Mouse (Mus musculus) CD4-positive helper T cell, adult 2 months (primary cell): Measurements from ENCODE around the gene Flot1.

Experiments
- DNase-seq: peaks from one replicate; pipeline ENCODE4 v3.0.0-alpha.2; 2012; ENCODE audit warnings: low read depth, missing footprints, low spot score

Flot1 gene

GRCm38 (mm10) chr17:35810900-35811648, 12.0 kb upstream of the Flot1 start:
- no peak for DNase-seq

GRCm38 (mm10) chr17:35812307-35812706, 10.7 kb upstream of the Flot1 start:
- DNase-seq, result no peak

- DNase-seq, result no peak
Measured at GRCm38 (mm10) chr17:35812736-35813135, 10.3 kb upstream of the Flot1 start.

- no peak for DNase-seq
Measured at GRCm38 (mm10) chr17:35813245-35813647, 9.8 kb upstream of the Flot1 start.

GRCm38 (mm10) chr17:35813653-35814052, 9.4 kb upstream of the Flot1 start:
- peak; percentile 45 for DNase-seq

DNA sequence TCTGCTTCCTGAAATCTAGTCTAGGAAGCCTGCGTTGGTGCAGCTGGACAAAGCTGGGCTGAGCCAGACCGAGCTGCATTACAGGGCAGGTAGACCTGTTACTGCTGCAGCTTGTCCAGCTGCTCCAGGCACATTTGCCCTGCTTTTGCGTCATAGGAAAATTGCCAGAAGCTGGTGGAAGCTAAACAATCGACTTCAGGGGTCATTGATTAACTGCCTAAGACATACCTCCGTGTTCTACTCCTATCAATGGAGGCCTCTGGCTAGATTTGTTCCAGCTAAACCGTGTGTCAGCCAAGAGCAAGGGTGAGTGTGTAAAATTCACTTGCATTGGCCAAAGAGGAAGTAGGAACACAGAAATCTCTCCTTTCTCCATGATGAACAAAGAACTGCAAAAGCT, 8.4 kb upstream of the Flot1 start:
- no peak for DNase-seq

- DNase-seq, result no peak
Measured at GRCm38 (mm10) chr17:35815836-35816235, 7.2 kb upstream of the Flot1 start.

DNA sequence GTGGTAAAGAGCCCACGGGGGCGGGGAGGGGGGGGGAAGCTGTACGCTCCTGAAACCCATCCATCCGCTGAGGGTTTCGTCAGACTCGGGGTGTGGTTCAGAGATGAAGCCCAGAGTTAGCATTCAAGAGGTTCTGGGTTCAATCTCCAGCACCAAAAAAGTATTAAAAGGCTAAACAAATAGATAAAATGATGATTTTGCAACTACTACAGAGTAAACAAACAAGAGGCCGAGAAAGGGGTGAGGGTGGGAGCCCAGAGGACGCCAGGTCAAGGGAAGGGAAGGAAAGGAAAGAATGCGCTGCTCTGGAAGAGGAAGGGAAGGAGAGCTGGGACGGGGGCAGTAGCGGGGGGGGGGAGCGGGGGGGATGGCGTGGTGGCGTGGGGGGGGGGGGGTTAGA, 6.3 kb upstream of the Flot1 start:
- no peak for DNase-seq

GRCm38 (mm10) chr17:35817226-35817625, 5.8 kb upstream of the Flot1 start:
- no peak for DNase-seq

DNA sequence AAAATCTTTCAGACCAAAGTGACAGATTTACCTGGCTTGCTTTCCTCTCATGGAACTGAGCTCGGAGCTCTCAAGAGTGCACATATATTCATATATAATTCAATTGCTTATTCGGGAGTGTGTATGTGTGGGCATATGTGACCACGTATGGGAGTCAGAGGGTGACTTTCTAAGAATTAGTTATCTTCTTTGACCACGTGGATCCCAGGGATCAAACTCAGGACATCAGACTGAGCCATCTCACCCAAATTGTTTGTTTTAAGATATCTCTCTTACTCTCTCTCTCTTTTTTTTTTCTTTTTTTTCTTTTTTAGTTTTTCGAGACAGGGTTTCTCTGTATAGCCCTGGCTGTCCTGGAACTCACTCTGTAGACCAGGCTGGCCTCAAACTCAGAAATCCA, 2.9 kb upstream of the Flot1 start:
- no peak for DNase-seq

GRCm38 (mm10) chr17:35821439-35822430, 1.3 kb upstream of the Flot1 start, which contains the start of gene Ier3:
Gene Ier3 (plus strand): TSS chr17:35821684.
- DNase-seq, result peak; percentile 59

GRCm38 (mm10) chr17:35822564-35822963, 466 bp upstream of the Flot1 start:
- no peak for DNase-seq

- no peak for DNase-seq
Measured at GRCm38 (mm10) chr17:35824402-35824801, 1.4 kb downstream of the Flot1 start.

GRCm38 (mm10) chr17:35825109-35825850, 2.2 kb downstream of the Flot1 start:
- no peak for DNase-seq

DNA sequence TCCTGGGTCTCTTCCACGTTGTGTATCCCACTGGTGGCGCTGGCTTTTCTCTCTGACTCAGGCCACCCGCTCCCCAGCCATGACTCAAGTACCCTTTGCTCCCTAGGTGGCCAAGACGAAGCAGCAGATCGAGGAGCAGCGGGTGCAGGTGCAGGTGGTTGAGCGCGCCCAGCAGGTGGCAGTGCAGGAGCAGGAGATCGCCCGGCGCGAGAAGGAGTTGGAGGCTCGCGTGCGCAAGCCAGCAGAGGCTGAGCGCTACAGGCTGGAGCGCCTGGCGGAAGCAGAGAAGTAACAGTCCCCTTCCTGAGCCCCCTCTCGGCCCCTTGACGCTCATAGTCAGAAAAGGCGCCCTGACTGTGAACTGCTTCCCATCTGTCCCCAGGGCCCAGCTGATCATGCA, 6.7 kb downstream of the Flot1 start:
- peak; percentile 89 for DNase-seq

DNA sequence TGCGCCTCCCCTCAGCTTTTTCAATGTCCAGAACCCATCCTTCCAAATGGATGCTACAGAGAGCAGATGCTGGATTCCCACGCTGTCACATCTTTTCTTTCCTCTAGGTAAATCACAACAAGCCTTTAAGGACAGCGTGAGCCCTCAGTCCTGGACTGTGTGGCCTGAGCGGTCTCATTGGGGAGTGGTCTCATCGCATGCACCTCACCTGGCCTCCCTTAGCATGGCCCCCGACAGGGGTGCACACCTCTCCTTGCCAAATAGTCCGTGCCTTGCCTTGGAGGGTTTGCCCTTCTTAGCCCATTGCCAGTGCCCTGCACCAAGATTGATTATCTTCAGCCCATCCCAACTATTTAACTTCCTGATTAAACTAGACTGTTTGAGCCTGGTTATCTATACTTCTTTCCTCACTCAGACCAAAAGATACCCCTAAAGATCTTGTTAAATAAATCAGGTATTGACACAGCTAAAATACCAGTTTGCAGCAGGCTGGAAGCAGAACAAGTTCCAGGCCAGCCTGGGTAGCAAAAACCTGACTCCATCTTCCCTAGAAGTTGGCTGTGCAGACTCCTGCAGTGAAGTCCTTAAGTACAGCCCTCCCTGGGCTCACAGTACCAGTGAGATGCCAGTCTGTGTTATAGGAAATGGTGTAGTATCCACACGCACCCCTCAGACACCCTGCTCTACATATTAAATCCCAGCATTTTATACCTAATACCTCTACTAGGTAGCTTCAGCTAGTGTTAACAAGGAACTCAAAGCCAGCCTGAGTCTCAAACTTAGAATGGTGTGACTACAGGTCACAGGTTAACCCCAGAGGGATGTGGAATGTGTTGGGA, 9.6 kb downstream of the Flot1 start:
- no peak for DNase-seq

GRCm38 (mm10) chr17:35833239-35833751, 10.3 kb downstream of the Flot1 start:
- no peak for DNase-seq

- DNase-seq, result no peak
Measured at GRCm38 (mm10) chr17:35833894-35834293, 10.9 kb downstream of the Flot1 start.

DNA sequence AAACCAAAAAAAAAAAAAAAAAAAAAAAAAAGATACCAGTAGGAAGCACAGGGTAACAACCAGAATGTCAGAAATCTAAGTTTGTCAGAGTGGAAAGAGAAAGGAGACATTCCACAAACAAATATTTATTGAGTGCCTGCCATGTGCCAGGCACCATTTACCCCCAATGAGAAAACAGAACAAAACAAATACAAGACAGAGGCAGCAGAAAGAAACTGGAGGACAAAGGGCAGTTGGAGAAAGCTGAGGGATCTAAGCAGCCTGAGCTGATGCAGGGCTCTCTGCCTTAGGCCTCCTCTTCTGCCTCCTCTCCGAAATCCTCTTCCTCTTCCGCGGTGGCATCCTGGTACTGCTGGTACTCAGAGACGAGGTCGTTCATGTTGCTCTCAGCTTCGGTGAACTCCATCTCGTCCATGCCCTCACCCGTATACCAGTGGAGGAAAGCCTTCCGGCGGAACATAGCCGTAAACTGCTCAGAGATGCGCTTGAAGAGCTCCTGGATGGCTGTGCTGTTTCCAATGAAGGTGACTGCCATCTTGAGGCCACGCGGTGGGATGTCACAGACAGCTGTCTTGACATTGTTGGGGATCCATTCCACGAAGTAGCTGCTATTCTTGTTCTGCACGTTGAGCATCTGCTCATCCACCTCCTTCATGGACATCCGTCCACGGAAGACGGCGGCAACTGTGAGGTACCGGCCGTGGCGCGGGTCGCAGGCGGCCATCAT, 11.8 kb downstream of the Flot1 start:
- DNase-seq, result peak; percentile 26
